13 mouse cellular contexts compared by ENCODE assay signal in genomic region chr7:129842303-129843122, GRCm38 (mm10).
DNase-seq lines count a peak whose midpoint lies in the region; ATAC-seq and TF ChIP-seq lines count a peak whose summit lies in the region.
"Had no signal": no experiment of that assay in that cellular context is flagged by ENCODE, and none has a peak within 500 bp of the region (broad histone marks: within the 10 kb centered on the region; RNA-seq: fewer than 3 reads in every experiment).

No protein-coding gene starts in this region.

- H3K9ac ChIP-seq in hindbrain, postnatal 0 days (replicated peaks; ENCODE audit: low read length) = no peak overlapping the region
- H3K9ac ChIP-seq in kidney, embryonic 16.5 days (replicated peaks; ENCODE audit: low read length) = no peak overlapping the region
- H3K9ac ChIP-seq in heart, adult 2 months (ENCODE audit: low read depth, low read length) = no peak overlapping the region
- H3K9ac ChIP-seq: stomach, embryonic 15.5 days had no signal

- no peak for TF ChIP-seq POLR2A in heart, adult 2 months (IDR thresholded peaks at IDR 0.05; ENCODE audit: insufficient read depth, low read depth, low read length)

- no peaks in the 10 kb centered on the region for H3K4me1 ChIP-seq in hindbrain, postnatal 0 days (ENCODE audit: insufficient read depth, low read length)
- no peaks in the 10 kb centered on the region for H3K4me1 ChIP-seq in kidney, embryonic 16.5 days (ENCODE audit: insufficient read depth, low read length)
- no peaks in the 10 kb centered on the region for H3K4me1 ChIP-seq in heart, adult 2 months (ENCODE audit: control insufficient read depth, insufficient read depth, low read length)
- H3K4me1 ChIP-seq: stomach, embryonic 15.5 days had no signal

- peak; percentile 4 to 5 for DNase-seq in frontal cortex, postnatal 36 days (ENCODE audit: low spot score in 2 of 2)
- no peak for DNase-seq in frontal cortex, postnatal 14 days (ENCODE audit: low spot score in 2 of 2)
- peak; percentile 28 for DNase-seq in right cerebral cortex, adult 18-20 months
- no peak for DNase-seq in right cerebral cortex, postnatal 14 days
- DNase-seq in hindbrain, postnatal 0 days (ENCODE audit: low spot score) = peak; percentile 36
- DNase-seq in heart, adult 2 months = no peak
- DNase-seq: gastrocnemius, postnatal 14 days; heart, postnatal 10 days; kidney, postnatal 10 days; lung, postnatal 4 days had no signal

- no peak for TF ChIP-seq EP300 in heart, adult 2 months (IDR thresholded peaks at IDR 0.05; ENCODE audit: insufficient read depth, low read depth, low read length)

- no peak overlapping the region for H3K4me3 ChIP-seq in hindbrain, postnatal 0 days (ENCODE audit: low read length)
- H3K4me3 ChIP-seq in kidney, embryonic 16.5 days (ENCODE audit: low read length) = no peak overlapping the region
- no peak overlapping the region for H3K4me3 ChIP-seq in heart, adult 2 months
- H3K4me3 ChIP-seq: stomach, embryonic 15.5 days had no signal

- no peak overlapping the region for H3K4me2 ChIP-seq in hindbrain, postnatal 0 days (ENCODE audit: low read depth, low read length)
- H3K4me2 ChIP-seq in kidney, embryonic 16.5 days (replicated peaks; ENCODE audit: low read depth, low read length) = no peak overlapping the region
- H3K4me2 ChIP-seq: stomach, embryonic 15.5 days had no signal

- WGBS in hindbrain, postnatal 0 days = 41% methylated on average over 10 of the region's 10 CpGs
- WGBS in kidney, embryonic 16.5 days = 69% methylated on average over 10 of the region's 10 CpGs
- WGBS in heart, adult 2 months = 79% methylated on average over 10 of the region's 10 CpGs

- no peaks in the 10 kb centered on the region for H3K79me2 ChIP-seq in heart, adult 2 months (replicated peaks; ENCODE audit: control insufficient read depth, insufficient read depth, low read length)

- no peak for TF ChIP-seq CTCF in hindbrain, postnatal 0 days (IDR thresholded peaks at IDR 0.05; ENCODE audit: low read depth)
- no peak for TF ChIP-seq CTCF in heart, adult 2 months (IDR thresholded peaks at IDR 0.05)

- intact Hi-C loops in heart, adult 2 months (cut with DNase I) = no loop called here

- no peak overlapping the region for H3K27ac ChIP-seq in hindbrain, postnatal 0 days
- H3K27ac ChIP-seq in kidney, embryonic 16.5 days (ENCODE audit: low read length) = no peak overlapping the region
- no peak overlapping the region for H3K27ac ChIP-seq in heart, adult 2 months
- H3K27ac ChIP-seq: stomach, embryonic 15.5 days had no signal

- no peaks in the 10 kb centered on the region for H3K9me3 ChIP-seq in hindbrain, postnatal 0 days (ENCODE audit: low read length)
- H3K9me3 ChIP-seq in kidney, embryonic 16.5 days (ENCODE audit: low read length) = no peaks in the 10 kb centered on the region
- H3K9me3 ChIP-seq: stomach, embryonic 15.5 days had no signal

- ATAC-seq in hindbrain, postnatal 0 days = no peak
- ATAC-seq in kidney, embryonic 16.5 days (ENCODE audit: low FRiP score, low TSS enrichment) = no peak
- no peak for ATAC-seq in cerebellum, adult (ENCODE audit: insufficient number of reproducible peaks, low FRiP score, low TSS enrichment)

- no peaks in the 10 kb centered on the region for H3K27me3 ChIP-seq in hindbrain, postnatal 0 days (ENCODE audit: insufficient read depth, low read length)
- H3K27me3 ChIP-seq in kidney, embryonic 16.5 days (ENCODE audit: insufficient read depth, low read length) = no peaks in the 10 kb centered on the region
- H3K27me3 ChIP-seq in heart, adult 2 months (ENCODE audit: control insufficient read depth, insufficient read depth, low read length) = no peaks in the 10 kb centered on the region
- H3K27me3 ChIP-seq: stomach, embryonic 15.5 days had no signal

- no peaks in the 10 kb centered on the region for H3K36me3 ChIP-seq in hindbrain, postnatal 0 days (ENCODE audit: insufficient read depth, low read length)
- no peaks in the 10 kb centered on the region for H3K36me3 ChIP-seq in kidney, embryonic 16.5 days (ENCODE audit: insufficient read depth, low read length)
- H3K36me3 ChIP-seq in heart, adult 2 months (ENCODE audit: control insufficient read depth, insufficient read depth, low read length) = no peaks in the 10 kb centered on the region
- H3K36me3 ChIP-seq: stomach, embryonic 15.5 days had no signal

Comparison
In these comparisons a context has a peak if more than half of its experiments do, and no peak if none do; other contexts are left out.
1. DNase-seq: peak in frontal cortex, postnatal 36 days (2 of 2), right cerebral cortex, adult 18-20 months (single experiment) and hindbrain, postnatal 0 days (single experiment); none in frontal cortex, postnatal 14 days (0 of 2), right cerebral cortex, postnatal 14 days (single experiment) and heart, adult 2 months (0 of 2).